ENCODE assay signal across 12 mouse cellular contexts in the genomic region with DNA sequence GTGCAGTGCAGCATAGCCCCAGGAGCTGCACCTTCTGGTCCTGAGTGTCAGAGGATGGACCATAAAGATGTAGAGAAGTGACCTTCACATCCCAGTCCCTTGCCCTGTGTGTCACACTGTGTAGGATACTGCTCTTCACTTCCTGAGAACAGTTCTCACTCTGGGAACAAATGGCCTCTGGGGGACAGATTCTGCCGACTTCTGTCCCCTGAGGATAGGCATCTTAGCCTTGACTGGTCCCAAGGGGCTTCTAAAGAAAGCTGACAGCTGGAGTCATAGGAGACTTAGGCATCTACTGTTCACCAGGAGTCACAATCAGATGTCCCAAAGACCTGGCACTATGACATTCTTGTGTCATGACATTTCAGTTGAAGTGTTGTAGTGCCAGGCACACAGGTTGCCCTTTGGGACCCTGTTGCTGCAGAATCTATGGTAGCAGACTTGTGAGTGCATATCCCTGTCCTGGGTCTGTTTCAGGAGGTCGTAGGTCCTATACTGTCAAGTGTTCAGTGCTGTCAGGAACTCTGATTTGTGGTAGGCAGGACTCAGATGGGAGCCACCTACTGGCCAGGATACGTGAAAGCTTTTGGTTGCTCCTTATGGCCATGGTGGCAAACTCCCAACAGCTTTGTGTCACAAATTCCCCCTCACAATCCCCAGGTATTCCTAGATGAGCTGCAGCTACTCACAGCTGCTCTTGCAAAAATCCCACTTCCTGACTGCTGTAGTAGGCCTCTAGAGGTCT. TPM values are rescaled to one million over a fixed set of nuclear protein-coding genes. Genes with fewer than 3 reads are reported as not detected.
A peak's percentile ranks its signal among the peaks of the same experiment; 100 is the strongest.
DNase-seq lines count a peak whose midpoint lies in the region; ATAC-seq and TF ChIP-seq lines count a peak whose summit lies in the region.
"Had no signal": no experiment of that assay in that cellular context is flagged by ENCODE, and none has a peak within 500 bp of the region (broad histone marks: within the 10 kb centered on the region; RNA-seq: fewer than 3 reads in every experiment).

No protein-coding gene starts in this region.

- 35% methylated on average over 3 of the region's 3 CpGs for WGBS in heart, postnatal 0 days
- WGBS in lung, postnatal 0 days, result 35% methylated on average over 3 of the region's 3 CpGs

- H3K9me3 ChIP-seq in heart, postnatal 0 days (replicated peaks; ENCODE audit: control insufficient read depth, low read length), result no peaks in the 10 kb centered on the region
- no peaks in the 10 kb centered on the region for H3K9me3 ChIP-seq in lung, postnatal 0 days (ENCODE audit: low read length)

- H3K27me3 ChIP-seq in heart, postnatal 0 days (ENCODE audit: control insufficient read depth, insufficient read depth, low read length), result no peaks in the 10 kb centered on the region
- H3K27me3 ChIP-seq in lung, postnatal 0 days (replicated peaks; ENCODE audit: insufficient read depth, low read length), result no peaks in the 10 kb centered on the region

- no peaks in the 10 kb centered on the region for H3K4me1 ChIP-seq in heart, postnatal 0 days (ENCODE audit: control insufficient read depth, insufficient read depth)
- no peaks in the 10 kb centered on the region for H3K4me1 ChIP-seq in lung, postnatal 0 days (ENCODE audit: insufficient read depth, low read depth, low read length)

- intact Hi-C loops in left cerebral cortex, postnatal 4 days (cut with DNase I), result no loop called here

- ATAC-seq in heart, postnatal 0 days (ENCODE audit: insufficient read depth, low read depth), result no peak
- ATAC-seq in lung, postnatal 0 days, result no peak
- ATAC-seq: forebrain, embryonic 16.5 days had no signal

- DNase-seq in heart, postnatal 0 days (ENCODE audit: low spot score), result peak; percentile 19
- DNase-seq in heart, adult 18-20 months, result no peak
- no peak for DNase-seq in lung, postnatal 0 days (ENCODE audit: low spot score)
- no peak for DNase-seq in lung, postnatal 36 days
- DNase-seq in ES-CJ7 (ENCODE audit: low read depth, low spot score), result peak; percentile 52
- DNase-seq in brain, embryonic 14.5 days (ENCODE audit: low read depth), result peak; percentile 7
- DNase-seq in right cerebral cortex, postnatal 4 days, result no peak
- DNase-seq in left cerebral cortex, postnatal 4 days, result no peak
- DNase-seq: adrenal gland, adult 8-10 months; lung, postnatal 4 days; thymus, adult 2 months had no signal

- no peak for TF ChIP-seq EP300 in heart, postnatal 0 days (IDR thresholded peaks at IDR 0.05; ENCODE audit: low read depth)
- TF ChIP-seq EP300 in lung, postnatal 0 days (IDR thresholded peaks at IDR 0.05), result no peak

- H3K4me3 ChIP-seq in heart, postnatal 0 days (ENCODE audit: low read depth, low read length), result no peak overlapping the region
- no peak overlapping the region for H3K4me3 ChIP-seq in lung, postnatal 0 days (ENCODE audit: low read depth, low read length)

- no peak overlapping the region for H3K4me2 ChIP-seq in heart, postnatal 0 days (ENCODE audit: low read depth, low read length)
- H3K4me2 ChIP-seq in lung, postnatal 0 days (replicated peaks; ENCODE audit: low read depth, low read length), result no peak overlapping the region

- TF ChIP-seq POLR2A in brain, embryonic 14.5 days (IDR thresholded peaks at IDR 0.05; ENCODE audit: borderline replicate concordance, extremely low read depth, insufficient read depth, insufficient read length, poor library complexity, severe bottlenecking), result no peak

- H3K36me3 ChIP-seq in heart, postnatal 0 days (replicated peaks; ENCODE audit: control insufficient read depth, insufficient read depth, low read length), result no peaks in the 10 kb centered on the region
- no peaks in the 10 kb centered on the region for H3K36me3 ChIP-seq in lung, postnatal 0 days (ENCODE audit: insufficient read depth, low read length)

- H3K27ac ChIP-seq in heart, postnatal 0 days (ENCODE audit: low read depth), result no peak overlapping the region
- H3K27ac ChIP-seq in lung, postnatal 0 days (ENCODE audit: low read length), result no peak overlapping the region

- no peak overlapping the region for H3K9ac ChIP-seq in heart, postnatal 0 days (replicated peaks; ENCODE audit: low read depth, low read length)
- no peak overlapping the region for H3K9ac ChIP-seq in lung, postnatal 0 days (replicated peaks; ENCODE audit: low read depth)

- peak; percentile 47 for TF ChIP-seq CTCF in heart, postnatal 0 days (IDR thresholded peaks at IDR 0.05; ENCODE audit: low read depth)
- TF ChIP-seq CTCF in lung, postnatal 0 days (IDR thresholded peaks at IDR 0.05), result peak; percentile 40
- peak; percentile 23; the same call in 1 of the 2 replicates for TF ChIP-seq CTCF in brain, embryonic 14.5 days (IDR thresholded peaks at IDR 0.05; ENCODE audit: borderline replicate concordance, extremely low read depth, insufficient read depth, insufficient read length)

RNA-seq across cellular contexts. Expression of gene Bod1, which starts 30.4 kb away (rescaled TPM):
- 77.1 and 96.1 TPM in 2 replicates for total RNA-seq in heart, postnatal 0 days (2014; rRNA removed; ENCODE audit: low replicate concordance)
- 65.6 and 69.9 TPM in 2 replicates for polyA plus RNA-seq in heart, postnatal 0 days (2015; fragmentation: Nextera tagmentation; extraction: Ambion mirVana)
- total RNA-seq in heart, adult 18-20 months (2021), result 100 to 1,000 TPM; 134 to 154 TPM
- polyA plus RNA-seq in lung, postnatal 0 days (2015; fragmentation: Nextera tagmentation; extraction: Ambion mirVana), result 51.1 and 53.2 TPM in 2 replicates
- 194 and 228 TPM in 2 replicates for polyA plus RNA-seq in brain, embryonic 14.5 days (2012; rRNA removed)
- 10 to 100 TPM; 96.7 to 99.4 TPM for total RNA-seq in left cerebral cortex, postnatal 4 days (2021)

Comparison
In these comparisons a context has a peak if more than half of its experiments do, and no peak if none do; other contexts are left out.
1. DNase-seq: peak in heart, postnatal 0 days (single experiment), ES-CJ7 (single experiment) and brain, embryonic 14.5 days (single experiment); none in heart, adult 18-20 months (0 of 2), lung, postnatal 0 days (single experiment), lung, postnatal 36 days (single experiment), right cerebral cortex, postnatal 4 days (single experiment) and left cerebral cortex, postnatal 4 days (single experiment).
2. Peak in every context shown above with its lines, with median percentiles within 50 percentile points of each other: CTCF ChIP-seq.